Mouse (Mus musculus) left cerebral cortex, adult 9 months (tissue): ENCODE measurements at regions not wholly inside any gene's neighbourhood (a gene's known extent, or its start where the extent isn't known, plus 50 kb on each side); places are given as distances from the start of the nearest gene placed in this dataset.

Experiments used
- DNase-seq, 2 experiments: peaks; one replicate each; pipeline ENCODE4 v3.0.0; 2022; ENCODE audit warnings: low spot score in 2 of 2

DNA sequence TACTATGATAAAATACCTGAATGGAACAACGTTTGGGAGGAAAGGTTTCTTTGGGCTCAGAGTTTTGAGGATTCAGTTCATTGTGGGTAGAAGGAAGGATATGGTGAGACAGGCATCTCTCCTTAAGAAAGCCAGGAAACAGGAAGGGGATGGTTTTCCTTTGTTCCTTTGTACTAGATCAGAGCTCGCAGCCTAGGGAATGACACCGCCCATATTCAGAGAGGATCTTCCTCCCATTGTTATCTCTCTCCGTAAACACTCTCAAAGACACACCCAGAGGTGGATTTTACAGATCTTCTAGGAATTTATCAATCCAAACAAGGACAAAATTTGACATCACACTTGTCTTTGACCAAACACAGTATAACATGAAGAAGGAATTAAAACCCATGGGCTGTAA lies 439.0 kb downstream of the Wdr11 start:
- no peak for DNase-seq

DNA sequence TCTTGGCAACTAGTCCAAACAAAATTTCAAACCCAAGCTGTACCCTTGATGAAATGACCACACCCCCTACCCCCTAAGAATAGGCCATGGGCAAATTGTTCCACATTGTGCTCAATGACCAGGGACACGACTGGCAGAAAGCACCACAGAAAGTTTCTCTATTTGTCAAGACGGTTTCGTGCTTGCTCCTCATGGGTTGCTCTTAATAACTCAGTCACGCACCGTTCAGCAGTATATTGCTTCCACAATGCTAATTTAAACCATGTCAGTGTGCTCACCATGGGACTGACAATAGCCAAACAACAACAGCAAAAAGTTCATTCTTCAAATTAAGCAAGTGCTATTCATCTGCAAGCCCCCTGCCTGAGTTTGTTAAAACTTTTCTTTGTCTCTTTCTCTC lies 444.6 kb downstream of the Wdr11 start:
- DNase-seq: no peak

DNA sequence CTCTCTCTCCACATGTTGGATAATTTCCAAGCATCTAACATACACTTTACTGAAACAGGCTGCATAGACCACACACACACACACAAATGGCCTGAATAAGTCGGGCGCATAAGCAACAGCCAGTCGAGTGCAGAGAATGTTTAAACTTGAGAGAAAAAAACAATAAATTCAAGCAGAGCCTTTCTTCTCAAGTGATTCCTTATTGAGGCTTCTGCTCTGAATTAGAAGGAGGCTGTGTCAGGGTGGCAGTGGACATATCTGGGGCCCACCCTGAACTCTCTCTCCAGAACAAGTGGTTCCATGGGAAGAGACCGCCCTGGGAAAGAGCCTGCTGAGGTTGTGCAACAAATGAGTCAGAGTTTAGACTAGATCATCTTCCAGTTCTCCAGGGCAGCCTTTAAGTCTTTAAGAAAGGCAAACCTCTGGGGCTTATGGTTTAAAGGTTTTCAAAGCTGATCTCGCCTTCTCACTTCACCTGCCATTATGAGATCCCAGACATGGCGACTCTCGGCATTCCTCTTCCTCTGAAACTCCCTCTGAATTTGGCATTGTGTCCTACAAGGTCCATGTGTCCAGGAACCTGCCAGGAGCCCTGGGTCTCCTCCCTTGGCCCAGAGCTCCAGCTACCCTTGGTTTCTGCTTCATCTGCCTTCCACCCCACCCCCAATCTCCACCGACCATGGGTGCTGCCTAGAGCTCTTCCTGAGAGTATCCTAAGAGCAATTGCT lies 445.3 kb downstream of the Wdr11 start:
- DNase-seq: no peak

DNA sequence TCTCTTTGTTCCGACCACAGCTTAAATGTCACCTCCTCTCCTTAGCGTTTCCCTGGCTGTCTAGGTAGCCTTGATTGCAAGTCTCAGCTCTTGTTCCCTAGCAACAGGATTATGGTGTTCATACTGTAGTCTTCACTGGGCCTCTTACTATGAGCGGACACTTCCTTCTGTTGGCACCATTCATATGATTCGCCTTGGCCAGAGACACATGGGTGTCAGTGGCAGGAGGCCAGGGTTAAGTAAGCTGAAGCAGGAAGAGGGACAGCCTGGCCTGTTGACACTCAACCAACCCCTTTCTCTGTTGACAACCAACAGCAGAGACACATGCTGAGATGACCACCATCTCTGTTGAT lies 445.9 kb downstream of the Wdr11 start:
- DNase-seq: no peak

DNA sequence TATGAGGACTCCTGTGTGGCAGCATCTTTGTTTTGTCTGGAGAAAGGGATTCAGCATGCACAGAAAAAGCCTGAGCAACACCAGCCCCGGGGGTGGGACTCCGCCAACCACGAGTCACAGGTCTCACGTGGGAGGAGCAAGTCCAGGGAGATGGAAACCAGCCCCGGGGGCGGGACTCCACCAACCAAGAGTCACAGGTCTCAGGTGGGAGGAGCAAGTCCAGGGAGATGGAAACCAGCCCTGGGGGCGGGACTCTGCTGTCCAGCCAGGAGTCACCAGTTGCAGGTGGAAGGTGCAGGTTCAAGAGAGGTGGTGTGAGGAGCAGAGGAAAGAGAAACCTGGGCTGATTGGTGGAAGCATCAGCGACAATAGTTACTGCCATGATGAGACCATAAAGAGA lies 448.9 kb downstream of the Wdr11 start:
- DNase-seq: no peak

DNA sequence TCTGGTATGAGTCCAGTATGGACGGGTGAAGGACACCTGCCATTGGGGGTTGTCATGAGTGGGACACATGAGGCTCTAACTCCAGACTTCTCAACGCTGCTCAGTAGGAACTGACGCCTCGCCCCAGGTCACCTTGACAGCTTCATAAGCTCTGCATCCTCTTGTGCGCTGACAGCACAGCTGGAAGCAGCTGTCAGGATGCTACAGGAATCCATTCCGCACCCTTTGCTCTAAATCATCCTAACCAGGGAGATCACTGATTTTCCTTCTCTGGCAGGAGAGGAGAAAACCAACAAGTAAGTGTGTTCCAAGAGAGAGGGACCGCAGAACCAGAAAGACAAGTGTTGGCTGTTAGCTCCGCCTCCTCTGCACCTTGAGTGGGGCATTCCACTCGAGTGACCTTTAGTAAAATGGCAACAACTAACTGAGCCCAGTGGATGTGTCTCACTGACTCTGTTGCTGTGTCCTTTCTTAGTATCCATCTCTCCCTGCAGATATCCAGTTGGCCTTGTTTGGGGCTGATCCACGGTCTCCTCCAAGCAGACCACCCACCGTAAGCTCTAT lies 449.8 kb downstream of the Wdr11 start:
- no peak for DNase-seq

DNA sequence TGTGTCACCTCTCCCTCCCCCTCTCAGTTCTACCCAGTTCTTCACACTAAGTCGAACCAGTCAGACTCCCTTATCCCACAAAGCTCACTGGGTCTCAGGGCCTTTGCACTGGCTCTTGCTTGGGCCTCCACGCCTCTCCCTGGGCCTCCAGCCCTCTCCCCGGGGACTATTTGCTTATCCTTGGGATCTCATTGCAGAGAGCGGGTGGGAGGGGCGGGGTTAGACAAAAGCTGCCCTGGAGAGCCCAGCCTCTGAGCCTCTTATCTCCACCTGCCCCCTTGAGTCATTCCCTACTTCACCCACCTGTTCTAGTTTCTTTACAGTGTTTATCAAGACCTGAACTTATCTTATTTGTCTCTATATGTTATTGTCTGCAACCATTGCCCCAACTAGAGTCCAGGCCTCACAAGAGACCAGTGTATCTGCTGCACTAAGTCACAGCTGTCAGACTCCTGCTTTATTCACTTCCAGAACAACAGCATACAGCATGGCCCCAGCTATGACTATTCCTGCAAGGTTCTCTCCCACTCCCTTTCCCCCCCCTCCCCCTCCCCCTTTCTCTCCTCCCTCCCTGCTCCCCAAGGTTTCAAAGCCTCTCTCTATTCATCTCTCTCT lies 450.7 kb downstream of the Wdr11 start:
- DNase-seq: no peak

DNA sequence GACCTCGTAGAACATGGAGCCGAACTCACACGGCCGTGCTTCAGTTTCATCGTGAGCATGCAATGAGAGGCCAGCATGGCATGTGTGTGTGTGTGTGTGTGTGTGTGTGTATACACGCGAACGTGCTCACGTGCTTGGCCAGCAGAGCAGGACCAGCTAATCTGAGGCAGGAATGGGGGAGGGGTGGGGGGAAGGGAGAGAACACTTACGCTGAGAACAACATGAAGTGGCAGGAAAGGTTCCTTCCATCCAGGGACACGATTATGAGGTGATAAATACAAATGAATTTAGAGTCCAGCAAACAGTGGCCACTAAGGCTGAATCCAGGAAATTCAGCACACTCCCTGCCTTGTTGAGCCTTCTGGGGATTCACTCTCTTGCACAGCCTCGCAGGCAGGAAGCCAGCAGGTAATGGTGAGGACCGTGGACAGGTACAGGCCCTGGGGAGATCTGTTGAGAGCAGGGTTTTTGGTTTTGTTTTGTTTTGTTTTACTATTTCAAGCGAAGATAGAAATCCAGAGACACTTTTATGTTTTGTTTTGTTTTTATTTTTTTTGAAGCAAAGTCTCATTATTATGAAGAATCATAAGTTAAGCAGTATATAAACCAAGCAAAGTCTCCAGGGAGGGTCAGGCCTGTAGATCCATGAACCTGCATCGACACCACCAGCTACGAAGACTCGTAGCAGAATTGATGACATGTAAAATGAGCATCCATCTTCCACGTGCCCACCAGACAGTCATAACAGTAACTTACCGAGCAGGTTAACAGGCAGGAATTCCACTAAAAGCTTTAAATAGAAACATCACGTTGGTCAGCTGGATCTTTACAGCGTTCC lies 452.0 kb downstream of the Wdr11 start:
- no peak for DNase-seq

DNA sequence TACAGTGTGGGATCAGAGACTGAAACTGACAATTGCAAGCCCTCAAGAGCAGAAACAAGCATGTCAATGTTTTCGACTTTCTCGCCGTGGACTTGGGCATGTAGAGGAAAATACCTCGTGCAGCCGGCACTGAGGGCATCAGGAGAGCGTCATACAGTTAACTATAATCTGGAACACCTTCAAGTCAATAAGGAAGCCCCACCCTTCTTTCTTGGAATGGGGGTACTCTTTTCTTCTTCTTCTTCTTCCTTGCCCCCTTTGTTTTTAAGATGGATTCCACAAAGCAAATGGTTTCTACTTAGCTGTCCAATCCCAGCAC lies 452.5 kb downstream of the Wdr11 start:
- no peak for DNase-seq

DNA sequence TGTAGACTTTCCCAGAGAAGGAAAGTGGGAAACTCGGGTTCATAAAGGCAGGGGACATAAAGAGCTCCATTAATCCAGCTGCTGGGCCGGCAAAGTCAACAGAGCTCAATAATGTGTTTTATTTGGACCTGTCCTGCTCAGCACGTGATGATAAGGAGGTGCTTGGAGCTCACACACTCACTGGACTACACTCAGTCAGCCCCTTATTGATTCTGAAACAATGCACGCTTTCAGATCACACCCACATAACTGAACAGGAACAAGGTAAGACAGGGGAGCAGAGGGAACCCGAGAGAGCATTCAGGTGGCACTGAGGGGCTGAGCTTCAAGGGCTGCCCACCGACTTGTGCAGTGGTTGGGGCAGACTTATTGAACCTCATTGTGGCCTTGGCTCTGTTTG lies 452.9 kb downstream of the Wdr11 start:
- no peak for DNase-seq

DNA sequence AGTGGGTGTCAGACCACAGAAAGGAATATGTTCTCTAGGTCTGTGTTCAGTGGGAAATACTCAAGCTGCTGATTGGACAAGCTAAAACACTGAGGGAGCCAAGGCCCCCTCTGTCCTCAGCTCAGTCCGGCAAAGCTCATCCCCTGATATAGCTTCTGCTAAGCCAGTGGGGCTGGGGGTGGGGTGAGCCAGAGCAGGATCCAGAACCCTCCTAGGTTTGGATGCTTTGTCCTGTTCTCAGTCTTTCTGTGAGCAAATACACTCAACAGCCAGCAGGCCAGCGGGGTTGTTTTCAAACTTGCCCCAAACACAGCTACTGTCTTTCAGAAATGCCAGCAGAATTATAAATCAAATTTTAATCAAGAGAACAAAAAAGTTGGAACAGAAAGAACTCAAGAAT lies 454.4 kb downstream of the Wdr11 start:
- DNase-seq: no peak

DNA sequence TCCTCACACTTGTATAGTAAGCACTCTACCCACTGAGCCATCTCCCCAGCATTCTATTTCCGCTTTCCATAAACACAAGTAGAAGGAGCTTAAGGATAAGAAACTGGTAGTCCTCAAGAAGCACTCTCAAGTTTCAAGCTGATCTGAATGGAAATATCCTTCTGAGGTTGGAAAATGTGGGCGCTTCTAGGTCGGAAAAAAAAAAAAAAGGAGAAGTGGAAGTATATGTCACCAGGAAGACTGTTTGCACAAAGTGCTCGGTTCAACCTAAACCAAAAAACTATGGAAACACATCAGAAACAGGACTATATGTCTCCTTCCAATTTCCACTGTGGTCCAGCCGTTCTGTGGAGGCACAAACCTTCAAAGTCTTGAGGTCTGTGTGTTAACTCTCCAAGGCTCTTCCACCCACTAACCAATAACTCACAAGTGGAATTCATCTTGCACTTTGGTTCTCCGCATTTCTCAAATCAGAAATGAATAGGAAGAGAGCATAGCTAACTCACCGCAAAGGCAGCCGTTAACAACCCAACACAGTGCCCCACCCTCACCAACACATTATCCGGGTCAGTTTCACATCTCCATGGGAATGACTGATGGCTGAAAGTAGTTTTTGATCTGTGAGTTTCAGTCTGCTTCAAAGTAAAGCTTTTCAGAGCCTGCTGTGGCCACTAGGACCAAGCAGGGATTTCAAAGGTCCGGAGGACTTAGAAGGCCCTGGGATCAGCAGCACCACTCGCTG lies 455.8 kb downstream of the Wdr11 start:
- DNase-seq: no peak

DNA sequence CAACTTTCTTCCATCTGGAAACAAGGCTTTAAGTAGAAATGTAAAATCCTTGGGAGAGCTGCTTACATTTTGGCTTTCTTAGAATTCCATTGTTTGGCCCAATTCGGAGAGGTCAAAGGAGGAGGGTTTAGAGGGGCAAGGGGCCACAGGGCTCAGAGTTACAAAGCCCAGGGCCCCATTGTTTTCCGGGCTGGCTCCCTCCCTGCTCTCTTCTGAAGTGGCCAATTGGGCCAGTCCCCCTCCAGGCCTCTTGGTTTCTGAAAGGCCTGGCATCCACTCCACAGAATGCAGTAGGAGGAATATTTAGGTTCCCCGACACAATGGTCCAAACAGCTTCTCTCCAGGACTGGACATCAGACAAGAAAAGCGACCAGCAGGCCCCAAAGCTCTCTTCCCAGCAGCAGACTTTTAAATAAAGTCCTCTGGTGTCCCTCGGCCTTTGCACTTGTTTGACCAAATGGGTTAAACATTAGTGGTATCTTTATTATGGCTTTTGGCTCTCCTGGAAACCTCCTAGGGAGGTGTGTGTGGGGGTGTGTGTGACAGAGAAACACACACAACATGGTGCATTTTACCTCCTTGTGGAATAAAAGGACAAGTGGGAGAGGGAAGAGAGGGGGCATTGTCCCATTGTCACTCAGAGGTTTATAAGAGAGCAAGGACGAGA lies 456.6 kb downstream of the Wdr11 start:
- no peak for DNase-seq

DNA sequence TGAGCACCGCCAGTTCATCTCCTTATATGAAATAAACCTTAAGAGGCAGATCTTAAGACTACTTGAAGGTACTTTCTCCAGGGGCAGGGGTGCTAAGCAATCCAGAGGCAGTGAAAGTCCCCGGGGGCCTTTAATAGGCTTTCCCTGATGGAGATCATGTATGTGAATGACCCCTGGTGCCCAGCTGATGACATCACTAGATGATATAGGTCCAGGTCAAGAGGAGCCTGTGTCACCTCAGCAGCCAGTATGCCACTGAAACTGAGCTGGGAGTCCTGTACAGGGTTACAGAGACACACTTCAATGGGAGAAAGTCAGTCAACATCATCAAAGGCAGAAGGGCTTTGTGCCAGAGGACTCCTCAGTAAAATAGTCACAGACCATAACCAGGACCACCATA lies 457.8 kb downstream of the Wdr11 start:
- no peak for DNase-seq

DNA sequence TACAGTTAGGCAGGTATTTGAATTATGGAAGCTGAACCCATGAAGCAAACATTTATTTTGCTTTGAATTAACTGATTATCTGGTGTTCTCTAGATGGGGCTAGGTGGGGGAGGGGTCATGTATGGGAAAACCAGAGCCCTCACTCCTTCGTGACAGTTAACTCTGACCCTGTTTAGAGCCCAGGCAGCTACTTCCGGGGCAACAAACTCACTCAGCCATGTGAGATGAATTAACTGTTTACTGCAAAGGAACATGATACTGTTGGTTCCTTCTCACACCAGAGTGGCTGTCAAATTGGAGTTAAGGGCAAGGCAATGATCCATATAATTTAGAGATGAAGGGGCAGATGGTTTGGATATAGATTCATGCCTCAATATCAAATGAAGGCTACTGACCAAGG lies 458.5 kb downstream of the Wdr11 start:
- no peak for DNase-seq

DNA sequence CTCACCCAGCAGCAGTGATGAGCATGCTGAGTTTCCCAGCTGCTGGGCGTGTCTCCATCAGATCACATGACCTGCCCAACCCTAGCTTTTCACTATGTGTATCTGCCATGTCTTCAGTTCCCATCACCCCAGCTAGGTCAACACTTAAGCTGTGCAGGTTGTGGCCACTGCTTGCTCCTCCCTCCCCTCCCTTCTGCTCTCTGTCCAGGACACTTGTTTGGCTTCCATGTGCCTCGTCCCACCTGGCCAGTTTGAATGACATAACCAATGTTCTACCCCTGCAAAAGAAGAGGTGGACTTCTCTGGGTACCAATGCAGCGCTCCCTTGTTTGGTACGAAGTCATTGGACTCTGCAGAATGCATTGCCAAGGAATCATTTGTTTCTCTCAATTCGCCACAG lies 460.7 kb downstream of the Wdr11 start:
- no peak for DNase-seq

DNA sequence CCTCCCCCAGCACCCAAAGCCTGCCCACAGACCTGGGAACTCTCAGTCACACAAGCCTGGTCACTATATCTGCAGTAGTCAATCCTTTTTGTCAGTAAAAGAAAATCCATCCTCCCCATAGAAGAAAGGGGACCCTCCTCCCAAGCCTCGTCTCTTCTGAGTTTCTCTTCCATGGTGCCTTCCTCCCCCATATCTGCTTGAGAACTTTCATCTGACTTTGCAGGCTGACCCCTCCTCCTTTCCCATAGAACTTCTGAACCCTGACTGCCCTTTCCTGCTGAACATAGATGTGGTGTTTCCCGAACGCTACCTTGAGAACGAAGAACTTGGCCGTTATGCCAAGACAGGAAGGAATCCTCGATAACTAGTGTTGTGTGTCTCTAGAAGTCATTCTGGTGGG lies 462.5 kb downstream of the Ate1 start:
- no peak for DNase-seq

DNA sequence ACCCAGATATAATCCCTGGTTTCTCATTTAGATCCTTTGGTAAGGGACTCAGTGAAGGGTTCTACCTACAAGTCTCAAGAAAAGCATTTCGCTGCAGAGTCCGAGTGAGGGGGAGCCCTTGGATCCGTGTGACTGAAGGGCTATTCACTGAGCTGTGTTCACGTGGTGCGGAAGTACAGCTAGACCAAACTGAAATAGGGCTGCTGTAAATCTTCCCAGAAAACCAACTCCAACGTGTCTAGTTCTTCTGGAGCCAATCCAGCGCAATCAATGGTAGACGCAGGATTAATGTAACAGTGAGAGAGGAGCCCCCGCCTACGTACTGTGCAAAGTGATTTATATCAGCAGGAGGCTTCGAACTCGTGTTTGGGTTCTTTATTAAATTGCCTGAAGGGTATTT lies 461.9 kb downstream of the Ate1 start:
- DNase-seq: no peak

DNA sequence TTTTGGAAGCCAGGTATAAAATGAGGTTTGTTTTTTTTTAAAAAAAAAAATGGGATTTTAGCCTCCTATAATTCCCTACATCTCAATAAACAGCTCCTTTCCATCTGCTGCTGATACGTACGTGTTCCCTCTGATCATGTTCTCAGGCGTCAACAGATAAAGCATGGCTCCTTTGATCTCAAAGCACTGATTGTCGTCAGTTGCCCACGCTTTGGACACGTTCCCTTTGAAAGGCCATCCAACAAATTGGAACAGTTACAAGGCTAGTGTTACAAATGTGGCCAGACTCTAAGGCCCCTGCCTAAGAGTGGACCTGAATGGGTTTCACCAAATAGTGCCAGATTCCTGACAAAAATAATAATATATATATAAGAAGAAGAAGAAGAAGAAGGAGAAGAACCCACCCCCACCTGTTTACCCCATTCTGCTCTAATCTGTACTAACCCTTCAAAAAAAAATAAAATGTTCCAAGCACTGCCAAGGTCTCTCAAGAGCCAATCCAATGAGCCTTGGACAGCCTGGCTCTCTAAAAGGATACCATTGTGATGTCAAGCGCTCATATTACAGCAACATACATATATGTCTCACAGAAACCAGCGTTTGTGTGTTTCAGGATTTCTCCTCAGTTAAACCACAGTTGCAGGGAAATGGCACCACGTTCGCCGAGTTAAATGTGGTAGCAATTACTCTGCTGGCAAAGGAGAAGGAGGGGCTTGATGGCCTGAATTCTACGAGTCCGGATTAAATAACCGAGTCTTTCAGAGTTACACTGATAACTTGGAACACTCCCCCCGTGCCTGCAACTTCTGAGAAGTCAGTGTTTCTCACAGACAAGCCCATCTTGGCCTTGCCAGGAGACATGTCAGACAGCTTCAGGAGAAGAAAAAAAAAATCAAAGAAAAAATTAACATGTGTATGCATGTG lies 460.2 kb downstream of the Ate1 start:
- DNase-seq: no peak

DNA sequence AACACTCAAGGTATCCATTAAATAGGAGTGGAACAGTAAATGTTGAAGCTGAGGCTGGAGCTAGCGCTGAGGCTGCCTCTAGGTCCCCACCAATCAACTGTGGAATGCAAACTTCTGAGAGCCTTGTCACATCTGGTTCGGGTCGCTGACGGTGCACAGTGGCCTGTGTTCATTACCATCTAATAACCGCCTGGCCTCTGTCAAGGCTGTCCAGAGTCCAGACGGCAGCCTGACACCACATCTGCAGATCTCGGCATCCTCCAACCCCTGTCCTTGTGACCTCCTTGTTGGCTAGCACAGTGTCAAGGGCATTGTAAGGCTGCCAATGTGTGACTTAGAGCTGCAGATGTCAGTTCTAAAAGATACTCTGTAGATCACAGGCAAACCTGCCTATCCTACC lies 455.7 kb downstream of the Ate1 start:
- DNase-seq: no peak

DNA sequence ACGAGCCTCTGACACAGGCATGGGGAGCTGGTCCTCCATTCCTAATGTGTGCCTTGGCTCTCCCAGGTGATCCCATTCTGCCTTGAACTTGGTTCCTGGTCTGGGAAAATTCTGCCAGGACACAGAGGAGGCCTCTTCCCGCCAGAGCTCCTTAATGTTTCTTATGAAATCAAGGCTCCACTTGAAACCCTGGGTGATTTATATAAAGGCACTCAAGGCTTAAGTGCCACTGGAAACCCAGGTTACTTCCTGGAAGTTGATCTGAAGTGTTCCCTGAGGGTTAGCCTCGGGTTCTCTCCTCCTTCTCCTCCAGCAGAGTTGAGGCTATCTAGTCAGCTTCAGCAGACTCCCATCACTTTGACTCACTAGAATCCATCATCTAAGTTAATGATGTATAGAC lies 451.9 kb downstream of the Ate1 start:
- no peak for DNase-seq
